Comparison of ENCODE assay signal across 26 mouse cellular contexts in genomic region chr19:7556641-7557040, GRCm38 (mm10). TPM values are rescaled to one million over a fixed set of nuclear protein-coding genes. Genes with fewer than 3 reads are reported as not detected.
A peak's percentile ranks its signal among the peaks of the same experiment; 100 is the strongest.
DNase-seq lines count a peak whose midpoint lies in the region; ATAC-seq and TF ChIP-seq lines count a peak whose summit lies in the region.
"Had no signal": no experiment of that assay in that cellular context is flagged by ENCODE, and none has a peak within 500 bp of the region (broad histone marks: within the 10 kb centered on the region; RNA-seq: fewer than 3 reads in every experiment).

No protein-coding gene starts in this region.

- TF ChIP-seq EP300 in liver, postnatal 0 days (IDR thresholded peaks at IDR 0.05; ENCODE audit: low read depth): no peak

- peak overlapping the region; percentile 80 for H3K4me2 ChIP-seq in heart, embryonic 13.5 days
- H3K4me2 ChIP-seq in liver, embryonic 13.5 days: peak overlapping the region; percentile 82; the same call in 1 of the 2 replicates
- H3K4me2 ChIP-seq in liver, postnatal 0 days (ENCODE audit: low read depth, low read length): no peak overlapping the region
- no peak overlapping the region for H3K4me2 ChIP-seq in midbrain, embryonic 11.5 days

- H3K27me3 ChIP-seq in heart, embryonic 13.5 days (replicated peaks): no peaks in the 10 kb centered on the region
- no peaks in the 10 kb centered on the region for H3K27me3 ChIP-seq in liver, embryonic 13.5 days
- no peaks in the 10 kb centered on the region for H3K27me3 ChIP-seq in liver, postnatal 0 days (ENCODE audit: insufficient read depth, low read length)
- peaks cover 8% of the 10 kb centered on the region; the same call in 1 of the 2 replicates for H3K27me3 ChIP-seq in midbrain, embryonic 11.5 days (ENCODE audit: control insufficient read depth, insufficient read depth, low read length)
- H3K27me3 ChIP-seq in midbrain, embryonic 10.5 days (ENCODE audit: low read depth, poor library complexity, severe bottlenecking): peaks cover 33% of the 10 kb centered on the region
- H3K27me3 ChIP-seq: embryonic facial prominence, embryonic 13.5 days; forebrain, embryonic 15.5 days had no signal

- H3K4me3 ChIP-seq in gastrocnemius, adult 2 months: no peak overlapping the region
- peak overlapping the region; percentile 71; the same call in 1 of the 2 replicates for H3K4me3 ChIP-seq in heart, embryonic 13.5 days
- H3K4me3 ChIP-seq in liver, embryonic 13.5 days (replicated peaks): no peak overlapping the region
- H3K4me3 ChIP-seq in liver, postnatal 0 days (ENCODE audit: low read depth, low read length): no peak overlapping the region
- no peak overlapping the region for H3K4me3 ChIP-seq in midbrain, embryonic 11.5 days (ENCODE audit: low read depth, low read length)
- H3K4me3 ChIP-seq in midbrain, embryonic 10.5 days: no peak overlapping the region

- no peak for DNase-seq in gastrocnemius, adult 2 months
- DNase-seq in gastrocnemius, postnatal 10 days: no peak
- DNase-seq in heart, adult 18-20 months: no peak
- no peak for DNase-seq in liver, embryonic 13.5 days
- no peak for DNase-seq in liver, postnatal 0 days
- DNase-seq in midbrain, embryonic 11.5 days (ENCODE audit: low spot score, missing footprints): peak; percentile 80
- no peak for DNase-seq in midbrain, embryonic 10.5 days (ENCODE audit: low spot score)
- DNase-seq: cerebellum, adult 11-12 months had no signal

- peak overlapping the region; percentile 97 for H3K27ac ChIP-seq in gastrocnemius, adult 2 months
- no peak overlapping the region for H3K27ac ChIP-seq in heart, embryonic 13.5 days (replicated peaks)
- H3K27ac ChIP-seq in liver, embryonic 13.5 days: no peak overlapping the region
- no peak overlapping the region for H3K27ac ChIP-seq in liver, postnatal 0 days (ENCODE audit: low read depth)
- no peak overlapping the region for H3K27ac ChIP-seq in midbrain, embryonic 11.5 days (ENCODE audit: low read depth, low read length)
- H3K27ac ChIP-seq in midbrain, embryonic 10.5 days (replicated peaks): no peak overlapping the region
- H3K27ac ChIP-seq: embryonic facial prominence, embryonic 13.5 days; forebrain, embryonic 12.5 days; forebrain, embryonic 15.5 days; hindbrain, embryonic 12.5 days; hindbrain, embryonic 15.5 days had no signal

- no peak for ATAC-seq in heart, embryonic 13.5 days (ENCODE audit: extremely low read depth, insufficient number of reproducible peaks, low FRiP score, low TSS enrichment)
- ATAC-seq in liver, embryonic 13.5 days (ENCODE audit: low read depth): no peak
- ATAC-seq in liver, postnatal 0 days: no peak
- no peak for ATAC-seq in midbrain, embryonic 11.5 days (ENCODE audit: low FRiP score)
- ATAC-seq: forebrain, embryonic 15.5 days had no signal

- H3K36me3 ChIP-seq in heart, embryonic 13.5 days: peaks cover 9% of the 10 kb centered on the region
- H3K36me3 ChIP-seq in liver, embryonic 13.5 days: peaks cover 5% of the 10 kb centered on the region; the same call in 1 of the 2 replicates
- H3K36me3 ChIP-seq in liver, postnatal 0 days (replicated peaks; ENCODE audit: insufficient read depth, low read length): no peaks in the 10 kb centered on the region
- H3K36me3 ChIP-seq in midbrain, embryonic 11.5 days (ENCODE audit: control insufficient read depth, insufficient read depth, low read length): no peaks in the 10 kb centered on the region
- H3K36me3 ChIP-seq in midbrain, embryonic 10.5 days: no peaks in the 10 kb centered on the region
- H3K36me3 ChIP-seq: embryonic facial prominence, embryonic 10.5 days; embryonic facial prominence, embryonic 13.5 days; forebrain, embryonic 12.5 days; forebrain, embryonic 15.5 days; hindbrain, embryonic 12.5 days; hindbrain, embryonic 15.5 days had no signal

- intact Hi-C loops in gastrocnemius, adult 2 months (cut with DNase I): loop anchor here (5.0 kb wide), 1 partner anchor 36 kb away; no protein-coding TSS in a partner anchor

- no peaks in the 10 kb centered on the region for H3K9me3 ChIP-seq in heart, embryonic 13.5 days
- no peaks in the 10 kb centered on the region for H3K9me3 ChIP-seq in liver, embryonic 13.5 days (replicated peaks)
- no peaks in the 10 kb centered on the region for H3K9me3 ChIP-seq in liver, postnatal 0 days (ENCODE audit: low read length)
- no peaks in the 10 kb centered on the region for H3K9me3 ChIP-seq in midbrain, embryonic 11.5 days (ENCODE audit: control insufficient read depth, low read length)
- no peaks in the 10 kb centered on the region for H3K9me3 ChIP-seq in midbrain, embryonic 10.5 days (replicated peaks)
- H3K9me3 ChIP-seq: embryonic facial prominence, embryonic 10.5 days; embryonic facial prominence, embryonic 13.5 days; forebrain, embryonic 12.5 days; forebrain, embryonic 15.5 days; hindbrain, embryonic 12.5 days; hindbrain, embryonic 15.5 days had no signal

- TF ChIP-seq CTCF in gastrocnemius, adult 2 months (IDR thresholded peaks at IDR 0.05): no peak
- TF ChIP-seq CTCF in liver, postnatal 0 days (IDR thresholded peaks at IDR 0.05; ENCODE audit: low read depth): no peak

- WGBS in heart, embryonic 13.5 days: 79% methylated on average over 1 of the region's 1 CpGs
- 89% methylated on average over 1 of the region's 1 CpGs for WGBS in liver, embryonic 13.5 days (ENCODE audit: insufficient replicate concordance)
- 81% methylated on average over 1 of the region's 1 CpGs for WGBS in liver, postnatal 0 days (ENCODE audit: insufficient replicate concordance)
- 100% methylated on average over 1 of the region's 1 CpGs for WGBS in midbrain, embryonic 11.5 days
- 90% methylated on average over 1 of the region's 1 CpGs for WGBS in midbrain, embryonic 10.5 days

- H3K4me1 ChIP-seq in heart, embryonic 13.5 days: peaks cover 43% of the 10 kb centered on the region
- peaks cover 66% of the 10 kb centered on the region for H3K4me1 ChIP-seq in liver, embryonic 13.5 days (replicated peaks)
- peaks cover 14% of the 10 kb centered on the region for H3K4me1 ChIP-seq in liver, postnatal 0 days (ENCODE audit: insufficient read depth)
- peaks cover 6% of the 10 kb centered on the region for H3K4me1 ChIP-seq in midbrain, embryonic 11.5 days (ENCODE audit: control insufficient read depth, insufficient read depth, low read length)
- peaks cover 14% of the 10 kb centered on the region for H3K4me1 ChIP-seq in midbrain, embryonic 10.5 days

- H3K9ac ChIP-seq in heart, embryonic 13.5 days: no peak overlapping the region
- peak overlapping the region; percentile 90; the same call in 1 of the 2 replicates for H3K9ac ChIP-seq in liver, embryonic 13.5 days
- no peak overlapping the region for H3K9ac ChIP-seq in liver, postnatal 0 days (replicated peaks)
- H3K9ac ChIP-seq in midbrain, embryonic 11.5 days (ENCODE audit: low read length): no peak overlapping the region
- H3K9ac ChIP-seq: hindbrain, embryonic 12.5 days; hindbrain, embryonic 15.5 days had no signal

RNA-seq across cellular contexts. Expression of gene Pla2g16, which starts 0.6 kb away (rescaled TPM):
- 100 to 1,000 TPM in 1 of 2 experiments, 10 to 100 TPM in 1; 94.3 to 127 TPM for total RNA-seq in gastrocnemius, adult 2 months (2021)
- total RNA-seq in gastrocnemius, postnatal 10 days (2021): 10 to 100 TPM; 61.0 to 61.6 TPM
- polyA plus RNA-seq in heart, embryonic 13.5 days (2015; fragmentation: Nextera tagmentation; extraction: Ambion mirVana): 60.1 and 65.2 TPM in 2 replicates
- total RNA-seq in heart, adult 18-20 months (2021): 100 to 1,000 TPM; 122 to 149 TPM
- 24.6 and 27.1 TPM in 2 replicates for polyA plus RNA-seq in liver, embryonic 13.5 days (2015; fragmentation: Nextera tagmentation; extraction: Ambion mirVana)
- 16.0 and 18.0 TPM in 2 replicates for polyA plus RNA-seq in liver, postnatal 0 days (2015; fragmentation: Nextera tagmentation; extraction: Ambion mirVana)
- polyA plus RNA-seq in midbrain, embryonic 11.5 days (2014; fragmentation: Nextera tagmentation; extraction: Ambion mirVana): 2.3 and 3.2 TPM in 2 replicates
- 3.3 and 4.2 TPM in 2 replicates for polyA plus RNA-seq in midbrain, embryonic 10.5 days (2016; fragmentation: Nextera tagmentation; extraction: Ambion mirVana)

RNA-seq across cellular contexts. Expression of gene Lgals12, which starts 50.4 kb away (rescaled TPM):
- total RNA-seq in gastrocnemius, adult 2 months (2021): under 1 TPM; 0.13 to 0.20 TPM
- total RNA-seq in gastrocnemius, postnatal 10 days (2021): 1 to 10 TPM in 1 of 2 experiments, under 1 TPM in 1; 0.90 to 1.2 TPM
- polyA plus RNA-seq in heart, embryonic 13.5 days (2015; fragmentation: Nextera tagmentation; extraction: Ambion mirVana): 0.25 and 0.27 TPM in 2 replicates
- total RNA-seq in heart, adult 18-20 months (2021): 1 to 10 TPM in 1 of 2 experiments, under 1 TPM in 1; 0.35 to 3.4 TPM
- not detected in 2 replicates for polyA plus RNA-seq in liver, embryonic 13.5 days (2015; fragmentation: Nextera tagmentation; extraction: Ambion mirVana)
- polyA plus RNA-seq in liver, postnatal 0 days (2015; fragmentation: Nextera tagmentation; extraction: Ambion mirVana): not detected in 2 replicates
- polyA plus RNA-seq in midbrain, embryonic 11.5 days (2014; fragmentation: Nextera tagmentation; extraction: Ambion mirVana): not detected in 2 replicates
- not detected in 2 replicates for polyA plus RNA-seq in midbrain, embryonic 10.5 days (2016; fragmentation: Nextera tagmentation; extraction: Ambion mirVana)
- total RNA-seq: hematopoietic stem cell, adult 5-6 weeks had no signal
- polyA plus RNA-seq: activated CD4-positive, CD25-positive, alpha-beta regulatory T cell, adult 4 months; erythroblast, embryonic 14.5 days had no signal

RNA-seq across cellular contexts. Expression of gene Hrasls5, which starts 55.7 kb away (rescaled TPM):
- not detected for total RNA-seq in gastrocnemius, adult 2 months (2021)
- not detected for total RNA-seq in gastrocnemius, postnatal 10 days (2021)
- polyA plus RNA-seq in heart, embryonic 13.5 days (2015; fragmentation: Nextera tagmentation; extraction: Ambion mirVana): not detected in 2 replicates
- total RNA-seq in heart, adult 18-20 months (2021): not detected
- not detected in 2 replicates for polyA plus RNA-seq in liver, embryonic 13.5 days (2015; fragmentation: Nextera tagmentation; extraction: Ambion mirVana)
- not detected in 2 replicates for polyA plus RNA-seq in liver, postnatal 0 days (2015; fragmentation: Nextera tagmentation; extraction: Ambion mirVana)
- not detected in 2 replicates for polyA plus RNA-seq in midbrain, embryonic 11.5 days (2014; fragmentation: Nextera tagmentation; extraction: Ambion mirVana)
- not detected in 2 replicates for polyA plus RNA-seq in midbrain, embryonic 10.5 days (2016; fragmentation: Nextera tagmentation; extraction: Ambion mirVana)
- total RNA-seq: adrenal gland, postnatal 25 days; ES-E14; gastrocnemius, postnatal 14 days; gastrocnemius, postnatal 4 days; heart, adult 8-10 months; hematopoietic stem cell, adult 5-6 weeks had no signal
- polyA plus RNA-seq: activated CD4-positive, CD25-positive, alpha-beta regulatory T cell, adult 4 months; brain, embryonic 14.5 days; embryonic facial prominence, embryonic 10.5 days; embryonic facial prominence, embryonic 13.5 days; erythroblast, embryonic 14.5 days; forebrain, embryonic 12.5 days; forebrain, embryonic 15.5 days; heart, embryonic 14.5 days; heart, postnatal 0 days; hindbrain, embryonic 12.5 days; hindbrain, embryonic 15.5 days had no signal

Comparison
In these comparisons a context has a peak if more than half of its experiments do, and no peak if none do; other contexts are left out.
1. H3K4me2 ChIP-seq: peak in heart, embryonic 13.5 days (single experiment) and liver, embryonic 13.5 days (single experiment); none in liver, postnatal 0 days (single experiment) and midbrain, embryonic 11.5 days (single experiment).